Mouse (Mus musculus) erythroblast, embryonic 14.5 days (primary cell): Measurements from ENCODE around the gene 6430531B16Rik.

Experiments
- GATA1 ChIP-seq: IDR thresholded peaks from 2 replicates; pipeline ENCODE4 v1.6.1; 2012; ENCODE audit warnings: low read length, inconsistent platforms, mixed read lengths
- TAL1 ChIP-seq: IDR thresholded peaks from 3 replicates; pipeline ENCODE4 v1.6.1; 2012; ENCODE audit warnings: low read length, inconsistent platforms, mixed read lengths

DNA sequence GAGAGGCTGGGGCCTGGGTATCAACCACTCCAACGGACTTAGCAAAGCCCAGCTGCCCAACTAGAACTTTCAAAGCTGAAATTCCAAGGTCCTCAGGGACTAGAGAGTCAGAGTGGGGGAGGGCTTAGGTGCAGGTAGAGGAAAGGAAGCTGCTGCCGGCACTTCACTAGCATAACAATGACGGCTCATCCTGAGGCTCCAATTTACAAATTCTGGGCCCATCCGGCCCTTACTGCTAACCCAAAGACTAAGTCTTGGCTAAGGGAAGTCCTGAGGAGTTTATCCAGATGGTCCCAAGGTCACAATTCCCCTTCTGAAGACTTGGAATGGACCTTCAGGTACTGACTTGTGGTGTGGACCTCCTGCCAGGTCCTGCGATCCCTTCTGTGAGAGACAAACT lies 33.0 kb downstream of the 6430531B16Rik start:
- TF ChIP-seq TAL1 (no peak), GATA1 (no peak)
